Mouse (Mus musculus) liver, embryonic 16.5 days (tissue): ENCODE data around the gene Ccdc54. TPM values are rescaled to one million over a fixed set of nuclear protein-coding genes. Genes with fewer than 3 reads are reported as not detected.

Experiments used
- ATAC-seq: fragments of 200-750 bp; cut with Nextera tagmentation; 2 replicates; pipeline ENCODE4 v1.8.0; 2017; ENCODE audit warnings: low read depth, mild to moderate bottlenecking, moderate number of reproducible peaks, moderate library complexity
- H3K27ac ChIP-seq: fragments of 300-500 bp; sonication (generic); 2 replicates; pipeline ENCODE4 v1.5.1; 2014; ENCODE audit warnings: mild to moderate bottlenecking, low read length
- H3K27me3 ChIP-seq: fragments of 300-500 bp; sonication (generic); 2 replicates; pipeline ENCODE4 v1.6.1; 2014; ENCODE audit warnings: low read depth, low read length, mixed read lengths; ENCODE audit not compliant: control insufficient read depth, insufficient read depth
- H3K36me3 ChIP-seq: fragments of 300-500 bp; sonication (generic); 2 replicates; pipeline ENCODE4 v1.6.1; 2014; ENCODE audit warnings: mild to moderate bottlenecking; ENCODE audit not compliant: control insufficient read depth, insufficient read depth
- H3K4me1 ChIP-seq: fragments of 300-500 bp; sonication (generic); 2 replicates; pipeline ENCODE4 v1.6.1; 2014; ENCODE audit warnings: low read depth, low read length, mixed read lengths; ENCODE audit not compliant: control insufficient read depth
- H3K4me2 ChIP-seq: fragments of 300-500 bp; sonication (generic); 2 replicates; pipeline ENCODE4 v1.6.1; 2014; ENCODE audit warnings: low read depth, low read length, mixed read lengths
- H3K4me3 ChIP-seq: fragments of 300-500 bp; sonication (generic); 2 replicates; pipeline ENCODE4 v1.5.1; 2014; ENCODE audit warnings: low read depth, mild to moderate bottlenecking, low read length
- H3K9ac ChIP-seq: fragments of 300-500 bp; sonication (generic); 2 replicates; pipeline ENCODE4 v1.6.1; 2014; ENCODE audit warnings: low read depth, low read length
- H3K9me3 ChIP-seq: fragments of 300-500 bp; sonication (generic); replicated peaks from 2 replicates; pipeline ENCODE4 v1.6.1; 2016; ENCODE audit warnings: low read length; ENCODE audit not compliant: control insufficient read depth
- WGBS: fragments of 180-500 bp; shearing (Covaris S2); extraction: QIAGEN DNeasy Blood & Tissue Kit; methylation state at CpG from one replicate; pipeline ENCODE4 v1.1.7; 2014; ENCODE audit not compliant: insufficient replicate concordance; 5-methylcytosine and 5-hydroxymethylcytosine counted together
- polyA plus RNA-seq: library from polyadenylated mRNA; unstranded; fragments of >200 nt; fragmentation: Nextera tagmentation; extraction: Ambion mirVana; gene quantifications from 2 replicates; pipeline ENCODE4 v1.2.1, GENCODE M21; 2015

The Ccdc54 gene
- polyA plus RNA-seq, 1 experiment from 2014 or later: not detected

DNA sequence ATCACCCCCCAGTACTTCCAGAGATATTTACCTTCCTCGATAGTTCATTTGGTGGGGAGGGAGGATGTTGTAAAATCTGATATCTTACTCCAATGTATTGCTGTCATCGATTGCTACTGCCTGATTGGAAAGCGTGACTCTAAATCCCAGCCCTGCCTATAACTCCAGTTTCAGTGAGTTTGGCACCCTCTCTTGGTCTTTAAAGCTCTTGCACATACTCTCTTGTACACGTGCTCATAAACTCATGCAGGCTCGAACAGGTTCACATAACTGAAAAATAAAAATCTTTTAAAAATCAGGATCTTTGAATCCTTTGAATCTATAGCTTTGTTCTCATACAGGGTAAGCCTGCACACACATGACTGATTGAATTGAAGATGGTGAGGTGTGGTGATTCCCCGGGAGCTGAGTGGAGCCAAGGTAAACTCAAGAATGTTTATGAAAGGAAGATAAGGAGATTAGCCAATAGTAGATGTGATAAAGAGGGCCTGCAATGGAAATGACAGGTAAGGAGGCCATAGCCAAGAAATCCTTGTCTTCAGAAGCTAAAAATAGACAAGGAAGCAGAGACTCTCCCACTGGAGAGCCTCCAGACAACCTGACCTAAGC is 31.7 kb downstream of the Ccdc54 start:
- no peaks in the 10 kb centered on the region for H3K27me3 ChIP-seq
- no peaks in the 10 kb centered on the region for H3K4me1 ChIP-seq
- H3K9me3 ChIP-seq: no peaks in the 10 kb centered on the region
- 57% methylated on average over 6 of the region's 6 CpGs for WGBS
- H3K27ac ChIP-seq: no peak overlapping the region
- H3K9ac ChIP-seq: no peak overlapping the region
- ATAC-seq: no peak
- no peaks in the 10 kb centered on the region for H3K36me3 ChIP-seq
- H3K4me2 ChIP-seq: no peak overlapping the region
- no peak overlapping the region for H3K4me3 ChIP-seq

DNA sequence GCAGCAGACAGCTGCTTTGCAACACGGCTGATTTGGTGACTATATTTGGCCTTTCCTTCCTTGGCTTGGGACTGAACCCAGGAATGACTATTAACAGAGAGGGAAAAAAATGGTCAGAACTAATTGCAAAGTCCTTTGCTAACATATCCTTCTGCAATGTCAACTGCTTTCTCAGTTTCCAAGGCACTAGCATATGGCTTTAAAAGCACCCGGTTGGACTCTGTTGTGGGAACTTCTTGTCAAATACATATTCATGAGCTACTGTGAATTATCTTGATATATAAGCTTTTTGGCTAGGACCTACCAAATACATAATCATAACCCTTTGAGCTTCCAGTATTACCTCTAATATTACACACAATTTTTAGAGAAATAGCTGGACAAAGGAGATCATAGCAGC is 37.1 kb downstream of the Ccdc54 start:
- Histone ChIP-seq H3K27me3 (no peaks in the 10 kb centered on the region), H3K9ac (no peak overlapping the region), H3K4me3 (no peak overlapping the region), H3K9me3 (no peaks in the 10 kb centered on the region), H3K36me3 (no peaks in the 10 kb centered on the region), H3K27ac (no peak overlapping the region), H3K4me2 (no peak overlapping the region), H3K4me1 (no peaks in the 10 kb centered on the region)
- 71% methylated on average over 2 of the region's 2 CpGs for WGBS
- no peak for ATAC-seq

DNA sequence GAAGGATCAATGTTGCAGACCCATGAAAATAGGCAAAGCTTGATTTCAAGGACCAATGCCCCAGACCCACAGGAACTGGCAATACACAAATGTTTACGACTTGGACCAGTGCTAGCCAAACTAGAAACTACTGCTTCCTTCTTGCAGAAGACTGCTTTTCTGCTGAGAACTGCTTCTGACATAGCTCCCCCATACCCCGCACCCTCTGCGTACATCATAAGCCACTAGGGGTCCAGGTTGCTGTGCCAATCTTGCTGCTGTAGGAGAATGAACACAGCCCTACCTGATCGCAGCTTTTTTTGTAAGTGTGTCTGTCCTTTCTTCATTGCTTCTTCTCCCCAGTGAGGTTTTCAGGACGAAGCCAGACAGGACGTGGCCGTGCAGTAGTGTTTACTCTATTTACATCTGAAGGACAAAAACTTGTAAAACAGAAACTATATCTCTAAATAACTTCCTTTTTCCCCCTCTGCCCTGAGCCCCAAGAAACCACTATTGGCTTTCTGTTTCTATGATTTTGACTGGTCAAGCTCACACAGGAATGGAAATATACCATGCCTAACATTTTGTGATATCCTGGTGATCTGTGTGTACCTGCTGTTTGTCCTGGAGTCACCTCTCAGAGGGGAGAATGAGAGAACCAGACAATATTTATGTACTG is 39.0 kb downstream of the Ccdc54 start:
- Histone ChIP-seq H3K27me3 (no peaks in the 10 kb centered on the region), H3K4me2 (no peak overlapping the region), H3K27ac (no peak overlapping the region), H3K9ac (no peak overlapping the region), H3K4me1 (no peaks in the 10 kb centered on the region), H3K4me3 (no peak overlapping the region), H3K36me3 (no peaks in the 10 kb centered on the region), H3K9me3 (no peaks in the 10 kb centered on the region)
- WGBS: 35% methylated on average over 7 of the region's 7 CpGs
- no peak for ATAC-seq

DNA sequence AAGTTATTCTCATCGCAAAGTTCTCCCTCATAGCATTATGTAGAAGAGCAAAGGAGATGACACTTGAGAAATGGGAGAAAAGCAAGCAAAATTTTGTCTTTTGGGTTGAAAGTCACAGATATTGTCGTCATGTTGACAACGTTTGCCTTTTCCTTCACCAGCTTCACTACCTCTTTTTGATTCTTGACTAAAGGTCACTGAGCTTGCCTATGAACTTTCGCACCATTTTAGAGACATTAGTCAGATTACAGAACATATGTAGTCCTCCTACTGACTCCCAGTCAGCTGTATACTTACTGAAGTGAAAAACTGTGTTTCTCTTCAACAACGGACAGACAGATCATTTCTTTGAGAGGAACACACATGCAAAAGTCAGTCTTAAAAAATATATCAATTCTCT is 40.0 kb downstream of the Ccdc54 start:
- no peaks in the 10 kb centered on the region for H3K36me3 ChIP-seq
- 64% methylated on average over 5 of the region's 5 CpGs for WGBS
- no peak for ATAC-seq

DNA sequence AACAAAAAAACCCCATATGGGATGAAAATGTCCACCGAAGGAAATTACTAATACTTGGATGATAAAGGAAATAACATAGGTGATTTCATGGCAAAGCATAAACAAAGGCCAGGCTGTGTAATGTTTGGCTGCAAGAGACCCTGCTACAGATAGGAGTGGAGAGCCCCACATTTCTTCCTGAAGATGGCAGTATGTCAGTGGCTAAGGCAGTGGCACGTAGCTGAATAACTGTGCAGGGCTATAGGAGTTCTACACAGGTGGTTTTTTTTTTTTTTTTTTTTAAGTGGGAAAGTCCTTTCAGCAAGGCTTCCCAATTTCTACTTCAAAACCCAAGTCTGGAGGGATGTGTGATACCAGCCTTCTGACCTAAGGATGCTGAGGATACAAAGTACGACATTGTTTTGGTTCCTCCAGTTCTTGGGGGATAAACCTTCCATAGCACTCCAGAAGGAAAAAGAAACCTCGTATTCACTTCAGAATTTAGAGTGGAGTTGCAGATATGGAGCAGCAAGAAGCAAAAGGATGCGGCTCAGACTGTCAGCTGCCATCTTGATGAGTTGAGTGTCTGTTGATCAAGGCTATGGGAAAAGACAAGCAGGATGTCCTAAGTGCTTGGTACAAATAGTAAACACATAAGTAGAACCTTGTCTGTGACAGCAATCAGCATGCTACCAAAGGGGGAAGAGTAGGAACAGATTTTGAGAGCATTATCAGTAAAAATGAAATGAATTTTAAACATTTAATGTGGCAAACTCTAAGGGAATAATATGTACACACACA is 48.2 kb downstream of the Ccdc54 start:
- Histone ChIP-seq H3K9ac (no peak overlapping the region), H3K27me3 (no peaks in the 10 kb centered on the region), H3K4me2 (no peak overlapping the region), H3K4me1 (no peaks in the 10 kb centered on the region), H3K9me3 (no peaks in the 10 kb centered on the region), H3K27ac (no peak overlapping the region), H3K36me3 (no peaks in the 10 kb centered on the region), H3K4me3 (no peak overlapping the region)
- no peak for ATAC-seq
- WGBS: 42% methylated on average over 5 of the region's 5 CpGs

More for the DNA sequence above, 40.0 kb downstream of the Ccdc54 start:
- H3K27me3 ChIP-seq: no peaks in the 10 kb centered on the region
- H3K9ac ChIP-seq: no peak overlapping the region
- H3K4me3 ChIP-seq: no peak overlapping the region
- H3K4me2 ChIP-seq: no peak overlapping the region
- no peaks in the 10 kb centered on the region for H3K4me1 ChIP-seq
- H3K9me3 ChIP-seq: no peaks in the 10 kb centered on the region
- H3K27ac ChIP-seq: no peak overlapping the region

Other genes starting within 250 kb of the Ccdc54 start
- 6.2 and 6.3 TPM in 2 replicates for gene Bbx, start 158.8 kb downstream of the Ccdc54 start, polyA plus RNA-seq